Mouse (Mus musculus) liver, embryonic 14.5 days (tissue): ENCODE measurements at regions not wholly inside any gene's neighbourhood (a gene's known extent, or its start where the extent isn't known, plus 50 kb on each side); places are given as distances from the start of the nearest gene placed in this dataset.

Experiments used
- CTCF ChIP-seq: IDR thresholded peaks from 2 replicates; pipeline ENCODE4 v1.5.1; 2016; ENCODE audit warnings: antibody characterized with exemption, low read depth, control low read depth
- EP300 ChIP-seq: IDR thresholded peaks from 2 replicates; pipeline ENCODE4 v1.6.1; 2016; ENCODE audit warnings: antibody characterized with exemption, low read depth

DNA sequence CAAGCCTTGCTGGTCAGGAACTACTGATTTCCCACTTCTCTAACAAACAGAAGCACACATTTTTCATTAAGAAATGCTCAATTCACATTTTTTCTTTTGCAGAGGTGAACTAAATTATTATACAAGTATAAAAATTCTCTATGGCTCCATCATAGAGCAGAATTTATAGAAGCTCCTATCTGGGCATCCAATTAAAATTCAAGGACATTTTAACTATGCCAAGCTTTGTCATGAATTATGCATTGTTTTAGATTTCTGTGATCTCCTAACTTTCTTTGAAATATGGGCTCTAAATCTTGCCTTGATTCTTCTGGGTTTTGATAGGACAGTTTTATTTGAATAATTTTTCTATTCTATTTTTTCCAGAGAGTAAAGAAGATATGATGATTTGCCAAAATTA is 163.1 kb upstream of the Pex5l start:
- no peak for TF ChIP-seq CTCF
- no peak for TF ChIP-seq EP300
